Mouse (Mus musculus) megakaryocyte, embryonic 14.5 days (primary cell): ENCODE results near the gene Lyst.

Experiments used
- FLI1 ChIP-seq: IDR thresholded peaks from 2 replicates; pipeline ENCODE4 v1.6.1; 2012; ENCODE audit warnings: low read length, inconsistent platforms, mixed read lengths
- GATA1 ChIP-seq: IDR thresholded peaks from 3 replicates; pipeline ENCODE4 v1.6.1; 2012; ENCODE audit warnings: mixed read lengths, low read length, inconsistent platforms, borderline replicate concordance

GRCm38 (mm10) chr13:13547889-13548288 lies 42.3 kb upstream of the Lyst start:
- TF ChIP-seq FLI1 = no peak
- no peak for TF ChIP-seq GATA1
